Mouse (Mus musculus) fat pad, adult 2 months (tissue): ENCODE measurements at regions not wholly inside any gene's neighbourhood (a gene's known extent, or its start where the extent isn't known, plus 50 kb on each side); places are given as distances from the start of the nearest gene placed in this dataset.

ENCODE experiments used
- DNase-seq: peaks from one replicate; pipeline ENCODE4 v3.0.0-alpha.2; 2011; ENCODE audit warnings: low read depth, low spot score; ENCODE audit errors: extremely low read depth

GRCm38 (mm10) chr4:33594997-33595657 is 285.0 kb downstream of the Rngtt start:
- DNase-seq = no peak

- DNase-seq = no peak
Observed at GRCm38 (mm10) chr4:33595763-33596162, 285.7 kb downstream of the Rngtt start.

GRCm38 (mm10) chr4:33599966-33600365 is 289.9 kb downstream of the Rngtt start:
- DNase-seq = no peak

GRCm38 (mm10) chr4:33600805-33601204 is 290.7 kb downstream of the Rngtt start:
- DNase-seq = no peak

GRCm38 (mm10) chr4:33604636-33605035 is 294.5 kb downstream of the Rngtt start:
- DNase-seq = no peak

- DNase-seq = no peak
Observed at GRCm38 (mm10) chr4:33639821-33640575, 284.4 kb upstream of the Cnr1 start.

DNA sequence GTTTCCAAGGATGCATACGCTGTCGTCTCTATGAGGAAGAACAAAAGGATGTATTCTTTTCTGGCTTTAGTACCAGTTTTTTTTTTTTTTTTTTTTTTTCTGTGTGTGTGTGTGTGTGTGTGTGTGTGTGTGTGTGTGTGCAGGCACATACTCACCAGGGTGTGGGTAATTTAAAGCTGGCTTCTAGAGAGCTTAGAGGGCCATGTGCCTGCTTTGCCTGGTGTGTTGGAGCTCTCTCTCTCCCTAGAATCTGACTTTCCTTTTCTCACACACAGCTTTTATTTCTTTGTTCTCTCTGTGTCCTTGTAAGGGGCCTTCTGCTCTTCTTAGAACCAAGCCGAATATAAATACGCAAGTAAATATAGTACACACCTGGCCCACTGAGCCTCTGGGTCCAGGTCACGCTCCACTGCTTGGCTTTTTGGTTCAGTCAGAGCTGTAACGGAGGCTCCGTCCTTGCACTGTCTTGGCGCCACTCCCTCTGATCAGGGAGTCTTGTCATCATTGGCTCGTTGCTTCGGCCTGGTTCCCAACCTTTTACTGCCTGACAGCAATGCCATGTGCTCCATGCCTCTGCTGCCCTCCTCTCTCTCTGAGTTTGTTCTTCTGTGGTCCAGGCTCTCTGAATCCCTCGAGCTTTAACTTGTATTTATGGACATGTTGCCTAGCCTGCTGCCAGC is 283.7 kb upstream of the Cnr1 start:
- DNase-seq = no peak

- DNase-seq = no peak
Observed at GRCm38 (mm10) chr4:33641883-33642282, 282.5 kb upstream of the Cnr1 start.

GRCm38 (mm10) chr4:33642526-33642925 is 281.9 kb upstream of the Cnr1 start:
- DNase-seq = no peak

DNA sequence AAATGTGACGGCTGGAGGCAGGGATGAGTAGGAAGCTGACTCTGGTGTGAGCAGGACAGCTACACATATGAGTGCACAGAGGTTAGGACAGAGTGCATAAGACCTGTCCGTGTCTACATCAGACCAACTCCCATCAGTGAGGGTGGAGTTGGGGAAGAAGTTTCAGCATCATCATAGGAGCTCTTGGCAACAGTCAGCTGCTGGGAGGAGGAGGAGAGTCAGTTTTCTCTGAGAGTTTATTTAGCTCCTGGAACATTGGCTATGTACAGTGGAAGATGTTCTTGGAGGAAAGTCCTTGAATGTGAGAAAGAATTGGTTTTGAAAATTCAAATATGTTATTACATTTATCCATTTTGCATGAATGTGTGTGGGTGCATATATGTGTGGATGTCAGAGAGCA is 279.2 kb upstream of the Cnr1 start:
- DNase-seq = no peak

DNA sequence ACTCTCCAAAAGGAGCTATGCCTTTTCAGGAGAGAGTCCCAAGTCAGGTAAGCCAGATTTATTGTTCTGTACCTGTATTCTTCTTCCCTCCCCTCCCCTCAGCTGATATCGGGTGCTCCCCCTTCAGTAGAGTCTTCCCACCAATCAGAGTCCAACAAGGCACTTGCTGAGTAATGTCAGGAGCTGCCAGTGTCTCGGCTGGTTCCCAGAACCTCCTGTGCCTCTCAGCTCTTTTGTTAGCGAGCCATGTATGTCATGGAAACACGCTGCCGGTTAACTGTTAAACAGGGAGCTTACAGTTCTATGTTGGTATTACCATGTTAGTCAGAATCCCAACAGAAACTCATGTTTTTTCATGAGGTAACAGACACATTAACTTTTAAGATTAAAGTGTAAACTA is 273.1 kb upstream of the Cnr1 start:
- no peak for DNase-seq

DNA sequence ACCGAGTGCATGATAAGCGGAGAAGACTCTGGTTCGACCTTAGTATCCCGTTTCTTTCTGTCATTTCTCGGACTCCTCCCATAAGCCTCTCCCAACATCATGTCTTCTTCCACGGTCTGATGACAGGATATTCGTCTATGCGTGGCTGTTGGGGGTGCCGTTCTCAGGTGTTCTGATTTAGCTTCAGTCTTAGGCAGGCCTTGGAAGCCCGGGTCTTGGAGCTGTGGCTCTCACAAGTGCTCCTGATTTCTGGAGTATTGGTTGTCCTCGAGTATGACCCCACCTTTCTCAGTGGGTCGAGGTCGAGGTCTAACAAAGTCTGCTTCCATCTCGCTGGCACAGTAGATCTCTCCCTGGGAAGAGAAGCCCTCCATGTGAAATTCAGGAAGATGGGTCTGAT is 264.6 kb upstream of the Cnr1 start:
- DNase-seq = no peak

- no peak for DNase-seq
Observed at GRCm38 (mm10) chr4:33660553-33660952, 263.8 kb upstream of the Cnr1 start.

GRCm38 (mm10) chr4:33661862-33662261 is 262.5 kb upstream of the Cnr1 start:
- no peak for DNase-seq

DNA sequence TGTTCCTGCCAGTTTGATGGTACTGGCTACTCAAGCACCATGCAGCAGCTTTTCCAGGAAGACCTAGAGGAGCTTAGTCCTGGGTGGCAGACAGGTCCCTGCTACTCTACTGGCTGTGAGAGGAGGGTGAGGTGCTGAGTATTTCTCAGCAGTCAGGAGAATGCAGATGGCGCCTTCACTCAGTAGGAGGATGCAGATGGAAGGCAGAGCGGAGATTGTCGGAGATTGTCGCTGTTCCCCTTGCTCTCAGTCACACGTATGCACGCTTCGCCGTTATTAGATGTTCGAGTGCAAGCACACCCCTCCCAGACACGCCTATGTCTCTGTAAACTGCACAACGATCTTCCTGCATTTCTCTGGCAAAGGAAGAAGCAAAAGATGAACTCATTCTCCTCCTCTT is 261.4 kb upstream of the Cnr1 start:
- DNase-seq = no peak

DNA sequence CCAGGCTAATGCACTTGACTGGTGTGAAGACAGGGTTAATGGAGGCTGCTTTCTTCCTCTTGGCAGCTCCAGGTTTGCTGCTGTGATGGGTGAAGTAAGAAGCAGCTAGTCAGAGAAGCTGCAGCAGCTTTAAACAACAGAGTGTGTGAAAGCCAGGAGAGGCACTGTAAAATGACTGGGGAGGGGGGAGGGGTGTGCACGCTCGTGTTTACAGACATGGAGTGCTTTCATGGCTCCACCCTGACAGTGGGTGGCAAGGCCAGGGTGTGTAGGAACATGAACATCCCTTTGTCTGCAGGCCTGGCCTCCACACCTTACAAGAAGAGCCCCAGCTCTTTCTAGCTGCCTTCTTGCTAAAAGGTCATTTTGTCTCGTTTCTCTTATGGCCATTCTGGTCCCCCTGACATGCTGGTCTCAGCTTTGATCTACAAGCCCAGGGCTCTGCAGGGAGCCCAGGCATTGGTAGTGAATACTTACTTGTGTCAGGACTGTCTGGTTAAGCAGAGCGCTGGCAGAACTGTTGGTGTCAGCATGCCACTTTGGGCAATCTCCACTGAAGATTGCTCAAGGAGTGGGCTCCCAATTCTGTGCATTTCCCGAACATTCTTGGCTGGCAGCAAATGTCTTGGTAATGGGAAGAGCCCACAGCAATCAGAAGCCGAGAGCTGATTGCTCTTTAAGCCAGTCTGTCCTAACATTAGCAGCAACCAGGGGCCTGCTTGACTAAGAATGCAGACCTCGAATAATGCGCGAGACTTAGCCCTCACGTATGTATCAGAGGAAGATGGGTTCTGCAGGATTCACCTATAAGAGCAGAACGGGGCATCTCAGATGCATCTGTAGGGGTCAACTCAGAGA is 260.5 kb upstream of the Cnr1 start:
- no peak for DNase-seq

DNA sequence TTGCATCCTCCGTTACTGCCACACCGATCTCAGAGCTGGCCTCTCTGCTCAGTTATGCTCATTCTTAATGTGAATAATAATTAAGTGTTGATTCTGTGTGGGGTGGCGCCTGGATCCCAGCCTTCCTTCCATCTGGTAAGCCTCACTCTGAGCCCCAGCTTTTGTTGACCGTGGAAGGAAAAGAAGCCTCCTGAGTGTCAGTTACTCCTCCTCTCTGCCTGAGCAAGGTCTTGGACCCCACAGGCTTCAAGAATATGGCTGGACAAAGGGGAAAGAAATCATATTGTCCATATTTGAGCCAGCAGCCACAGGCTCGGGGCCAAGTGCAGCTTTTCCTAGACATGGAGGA is 259.9 kb upstream of the Cnr1 start:
- DNase-seq = no peak

DNA sequence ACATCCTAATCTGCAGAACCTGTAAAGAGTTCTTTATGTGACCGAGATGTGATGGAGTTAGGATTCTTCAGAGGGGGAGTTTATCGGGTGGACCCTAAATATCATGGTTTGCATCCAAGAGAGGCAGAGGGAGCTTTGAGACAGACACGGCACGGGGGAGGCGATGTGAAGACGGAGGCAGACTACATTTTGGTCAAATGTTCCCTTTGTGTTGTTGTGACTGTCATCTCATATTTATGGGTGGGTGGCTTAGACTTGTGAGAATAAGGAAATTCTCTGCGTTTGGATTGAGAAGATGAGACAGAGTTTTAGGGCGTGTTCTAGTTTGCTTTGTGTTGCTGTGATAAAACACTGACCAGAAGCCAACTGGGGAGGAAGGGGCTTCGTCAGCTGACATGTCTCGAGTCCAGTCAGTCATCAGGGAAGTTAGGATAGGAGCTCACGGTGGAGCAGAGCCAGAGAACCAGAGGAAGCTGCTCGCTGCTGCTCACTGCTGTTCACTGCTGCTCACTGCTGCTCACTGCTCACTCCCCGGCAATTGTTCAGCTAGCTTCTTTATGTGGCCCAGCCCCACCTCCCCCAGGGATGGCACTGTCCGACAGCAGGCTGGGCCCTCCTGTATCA is 259.0 kb upstream of the Cnr1 start:
- DNase-seq = no peak

DNA sequence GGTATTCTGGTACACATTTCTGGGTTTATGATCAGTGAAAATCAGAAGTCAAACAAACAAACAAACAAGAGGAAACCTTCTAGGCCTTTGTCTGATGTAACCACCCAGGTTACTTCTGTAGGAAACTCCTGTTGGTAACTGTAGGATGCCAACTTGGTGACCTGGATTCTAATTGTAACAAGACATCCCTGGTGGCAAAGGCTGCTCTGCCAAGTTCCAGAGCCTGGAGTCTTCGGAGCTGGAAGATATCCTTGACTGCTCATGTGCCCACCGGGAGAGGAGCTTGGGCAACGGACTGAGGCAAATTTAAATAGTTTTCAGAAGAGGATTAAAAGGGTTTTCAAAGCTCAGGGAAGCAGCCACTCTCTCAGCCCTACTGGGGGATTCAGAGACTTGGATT is 256.0 kb upstream of the Cnr1 start:
- DNase-seq = no peak

DNA sequence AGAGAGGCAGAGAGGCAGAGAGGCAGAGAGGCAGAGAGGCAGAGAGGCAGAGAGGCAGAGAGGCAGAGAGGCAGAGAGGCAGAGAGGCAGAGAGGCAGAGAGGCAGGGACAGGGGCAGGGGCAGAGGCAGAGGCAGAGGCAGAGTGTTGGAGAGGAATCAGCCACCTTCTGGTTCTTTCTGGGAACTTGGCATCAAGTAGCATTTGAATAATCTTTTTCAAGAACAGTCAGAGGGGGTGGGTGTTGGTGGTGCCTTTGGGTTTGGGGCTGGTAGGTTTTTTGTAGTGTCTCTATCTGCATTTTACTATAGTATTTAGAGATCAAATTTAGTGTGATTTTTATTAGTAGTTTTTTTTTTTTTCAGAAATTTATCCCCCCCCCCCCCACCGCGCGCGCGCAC is 249.3 kb upstream of the Cnr1 start:
- DNase-seq = no peak

DNA sequence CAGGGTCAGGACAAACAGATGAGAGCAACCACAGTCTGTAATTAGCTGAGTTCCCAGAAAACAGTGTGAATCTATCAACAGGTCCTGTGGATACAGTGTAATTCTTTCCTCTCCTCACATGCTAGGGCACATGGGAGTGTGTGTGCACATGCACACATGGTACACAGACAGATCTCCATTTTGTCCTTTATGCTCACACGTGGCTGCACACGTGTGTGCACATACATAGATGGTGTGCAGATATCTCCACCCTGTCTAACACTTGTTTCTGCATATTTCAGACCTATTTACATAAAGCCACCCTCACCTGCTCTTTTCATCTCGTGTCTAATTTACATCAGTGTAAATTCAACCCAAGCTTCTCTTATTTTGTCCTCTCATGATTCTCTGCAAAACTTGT is 245.0 kb upstream of the Cnr1 start:
- DNase-seq = no peak
